Mouse (Mus musculus) hindbrain, embryonic 13.5 days (tissue): ENCODE results near the gene Akap10. TPM values are rescaled to one million over a fixed set of nuclear protein-coding genes. Genes with fewer than 3 reads are reported as not detected.
"Not testable (repeated sequence)": the region's sequence is repeated elsewhere in the genome, so short reads cannot be mapped to it uniquely, and the experiment has no call there.

Experiments
- ATAC-seq: fragments of 200-750 bp; cut with Nextera tagmentation; 2 replicates; pipeline ENCODE4 v1.8.0; 2017; ENCODE audit warnings: moderate TSS enrichment; ENCODE audit not compliant: low FRiP score
- H3K27ac ChIP-seq: fragments of 300-500 bp; sonication (generic); 2 replicates; pipeline ENCODE4 v1.5.1; 2015; ENCODE audit warnings: inconsistent platforms, mild to moderate bottlenecking, moderate library complexity
- H3K27me3 ChIP-seq: fragments of 300-500 bp; sonication (generic); 2 replicates; pipeline ENCODE4 v1.6.1; 2015; ENCODE audit warnings: mild to moderate bottlenecking, inconsistent platforms
- H3K36me3 ChIP-seq: fragments of 300-500 bp; sonication (generic); 2 replicates; pipeline ENCODE4 v1.6.1; 2015; ENCODE audit warnings: mild to moderate bottlenecking, inconsistent platforms
- H3K4me1 ChIP-seq: fragments of 300-500 bp; sonication (generic); replicated peaks from 2 replicates; pipeline ENCODE4 v1.6.1; 2015; ENCODE audit warnings: inconsistent platforms
- H3K4me2 ChIP-seq: fragments of 300-500 bp; sonication (generic); 2 replicates; pipeline ENCODE4 v1.6.1; 2015; ENCODE audit warnings: inconsistent platforms, mild to moderate bottlenecking, moderate library complexity
- H3K4me3 ChIP-seq: fragments of 300-500 bp; sonication (generic); 2 replicates; pipeline ENCODE4 v1.5.1; 2015; ENCODE audit warnings: mild to moderate bottlenecking, inconsistent platforms
- H3K9ac ChIP-seq: fragments of 300-500 bp; sonication (generic); 2 replicates; pipeline ENCODE4 v1.6.1; 2015; ENCODE audit warnings: mild to moderate bottlenecking, inconsistent platforms
- H3K9me3 ChIP-seq: fragments of 300-500 bp; sonication (generic); 2 replicates; pipeline ENCODE4 v1.6.1; 2016; ENCODE audit warnings: inconsistent platforms
- WGBS: fragments of 180-500 bp; shearing (Covaris S2); methylation state at CpG from one replicate; pipeline ENCODE4 v1.1.7; 2015; 5-methylcytosine and 5-hydroxymethylcytosine counted together
- polyA plus RNA-seq: library from polyadenylated mRNA; unstranded; fragments of >200 nt; fragmentation: Nextera tagmentation; extraction: Ambion mirVana; gene quantifications from 2 replicates; pipeline ENCODE4 v1.2.1, GENCODE M21; 2015

Gene Akap10
- 14.1 and 14.4 TPM in 2 replicates for polyA plus RNA-seq

DNA sequence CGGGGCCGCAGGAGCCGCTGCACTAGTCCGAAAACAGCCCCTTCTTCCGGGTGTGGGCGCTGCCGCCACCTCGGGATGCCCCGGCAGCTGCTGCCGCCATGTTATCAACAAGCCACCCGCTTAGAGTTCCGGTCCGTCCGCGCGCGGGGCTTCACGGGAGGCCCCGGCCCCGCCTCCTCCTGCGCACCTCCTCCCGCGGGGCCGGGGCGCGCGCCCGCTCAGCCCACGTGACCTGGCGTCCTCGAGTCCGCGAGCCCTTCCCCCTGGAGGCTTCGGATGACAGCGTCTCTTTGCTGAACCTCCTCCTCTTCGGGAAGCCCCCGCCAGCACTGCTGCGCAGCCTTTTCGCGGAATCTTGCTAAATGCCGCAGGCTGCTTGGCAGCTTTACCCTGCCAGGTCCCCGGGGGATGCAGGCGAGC lies at the start of gene Akap10:
Gene Akap10, minus strand, starts transcription at position 155 of the 420 bp plus-strand sequence.
- H3K36me3 ChIP-seq = no peaks in the 10 kb centered on the region
- H3K27ac ChIP-seq = peak within 1 kb of the TSS; percentile 98
- ATAC-seq = peak; percentile 93
- H3K4me3 ChIP-seq = peak within 1 kb of the TSS; percentile 96
- H3K4me2 ChIP-seq = peak within 1 kb of the TSS; percentile 72
- H3K9ac ChIP-seq = peak within 1 kb of the TSS; percentile 92
- no peaks in the 10 kb centered on the region for H3K9me3 ChIP-seq
- WGBS = under 1% methylated on average over 43 of the region's 43 CpGs
- peaks cover 19% of the 10 kb centered on the region for H3K4me1 ChIP-seq
- no peaks in the 10 kb centered on the region for H3K27me3 ChIP-seq

DNA sequence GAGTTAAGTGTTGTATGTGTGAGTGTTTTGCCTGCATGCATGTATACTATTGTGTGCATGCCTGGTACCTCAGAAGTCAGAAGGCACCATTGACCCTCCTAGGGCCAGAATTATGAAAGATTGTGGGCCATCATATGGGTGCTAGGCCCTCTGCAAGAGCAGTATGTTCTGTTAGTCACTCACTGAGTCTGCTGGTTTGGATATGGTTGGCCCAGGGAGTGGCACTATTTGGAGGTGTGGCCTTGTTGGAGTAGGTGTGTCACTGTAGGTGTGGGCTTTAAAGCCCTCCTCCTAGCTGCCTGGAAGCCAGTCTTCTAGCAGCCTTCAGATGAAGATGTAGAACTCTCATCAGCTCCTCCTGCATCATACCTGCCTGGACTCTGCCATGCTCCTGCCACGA lies 45.7 kb upstream of the Akap10 start:
- Histone ChIP-seq H3K4me3 (no peak overlapping the region), H3K27me3 (no peaks in the 10 kb centered on the region), H3K4me2 (no peak overlapping the region), H3K4me1 (0 out of 2 replicates have a peak, but pooled peaks cover 6% of the 10 kb centered on the region), H3K9me3 (no peaks in the 10 kb centered on the region), H3K36me3 (no peaks in the 10 kb centered on the region), H3K27ac (no peak overlapping the region), H3K9ac (no peak overlapping the region)
- 88% methylated on average over 1 of the region's 1 CpGs for WGBS
- no peak for ATAC-seq

DNA sequence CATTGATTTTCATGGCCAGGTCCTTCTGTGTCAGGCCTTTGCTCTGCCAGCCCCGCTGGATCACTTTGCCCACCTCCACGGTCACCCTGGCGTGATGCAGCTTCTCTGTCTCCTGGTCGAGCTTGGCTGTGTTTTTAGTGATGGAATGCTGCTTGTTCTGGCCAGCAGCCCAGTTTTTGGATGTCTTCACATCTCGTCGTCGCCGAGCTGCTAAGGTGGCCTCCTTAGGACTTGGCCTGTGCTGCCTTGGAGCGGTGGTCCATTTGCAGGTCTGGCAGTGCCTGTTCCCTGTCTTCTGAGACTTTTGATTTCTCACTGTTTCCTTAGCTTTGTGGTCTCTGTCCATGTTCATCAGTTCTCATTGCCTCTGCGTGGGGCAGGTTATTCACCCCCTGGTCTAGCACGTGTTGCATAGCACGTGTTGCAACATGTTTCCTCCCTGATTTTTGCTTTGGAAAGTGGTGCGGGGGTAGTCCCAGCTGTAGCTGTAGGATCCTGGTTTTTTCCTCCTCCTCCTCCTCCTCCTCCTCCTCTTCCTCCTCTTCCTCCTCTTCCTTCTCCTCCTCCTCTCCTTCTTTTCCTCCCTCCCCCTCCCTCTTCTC lies 44.2 kb upstream of the Akap10 start:
- no peak for ATAC-seq
- Histone ChIP-seq H3K9ac (no peak overlapping the region), H3K4me3 (no peak overlapping the region), H3K4me1 (0 out of 2 replicates have a peak, but pooled peaks cover 6% of the 10 kb centered on the region), H3K4me2 (no peak overlapping the region), H3K27me3 (no peaks in the 10 kb centered on the region), H3K36me3 (no peaks in the 10 kb centered on the region), H3K27ac (no peak overlapping the region), H3K9me3 (no peaks in the 10 kb centered on the region)
- WGBS = 66% methylated on average over 13 of the region's 13 CpGs

DNA sequence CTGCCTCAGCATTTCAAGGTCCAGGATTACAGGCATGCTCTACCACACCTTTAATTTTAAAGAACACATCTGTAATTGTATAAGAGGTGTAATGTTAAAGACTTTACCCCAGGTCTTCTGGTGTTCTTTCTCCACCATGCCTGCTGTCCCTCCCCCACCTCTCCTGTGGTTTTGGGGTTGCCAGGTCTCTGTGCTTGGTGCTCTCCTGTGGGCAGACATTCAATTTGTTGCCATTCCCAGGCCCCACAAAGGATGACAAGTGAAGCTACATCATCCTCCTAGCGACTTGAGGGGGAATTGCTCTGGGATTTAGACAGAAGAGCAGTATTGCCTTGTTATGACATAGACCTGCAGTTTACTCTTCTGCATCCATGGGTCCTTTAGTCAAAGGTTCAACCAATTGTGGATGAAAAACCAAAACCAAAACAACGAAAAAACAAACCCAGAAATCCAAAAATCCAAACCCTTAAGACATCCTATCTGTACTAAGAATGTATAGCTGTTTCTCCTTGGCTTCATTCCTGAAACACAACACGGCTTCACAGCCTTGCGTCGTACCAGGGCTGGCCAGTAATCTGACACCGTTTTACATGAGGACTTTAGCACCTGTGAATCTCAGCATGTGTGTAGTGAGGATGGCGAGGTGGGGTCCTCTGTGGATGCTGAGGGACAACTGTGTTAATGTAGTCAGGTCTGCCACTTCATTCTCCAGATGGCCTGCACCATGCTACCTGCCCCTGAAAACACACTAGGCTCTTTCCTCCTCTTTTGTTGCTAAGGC lies 41.6 kb upstream of the Akap10 start:
- 68% methylated on average over 7 of the region's 7 CpGs for WGBS
- no peaks in the 10 kb centered on the region for H3K36me3 ChIP-seq

DNA sequence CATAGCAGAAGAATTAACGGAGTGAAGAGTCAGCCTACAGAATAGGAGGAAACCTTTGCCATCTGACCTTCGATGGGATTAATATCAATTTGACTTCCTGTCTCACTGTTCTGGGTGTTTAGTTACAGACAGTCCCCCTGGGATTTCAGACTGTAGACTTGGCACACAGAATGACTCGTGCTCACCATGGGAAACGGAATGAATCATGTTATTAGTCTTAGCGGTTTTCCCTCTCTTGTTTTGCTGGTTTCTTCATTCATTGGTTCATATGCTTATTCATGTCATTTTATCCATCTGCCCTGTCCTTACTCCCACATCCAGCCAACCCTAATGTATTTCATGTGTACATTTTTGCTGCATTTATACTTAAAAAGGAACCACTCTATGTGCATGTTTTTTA lies 40.8 kb upstream of the Akap10 start:
- 49% methylated on average over 5 of the region's 5 CpGs for WGBS

More for the DNA sequence above, 41.6 kb upstream of the Akap10 start:
- no peak overlapping the region for H3K9ac ChIP-seq
- no peak overlapping the region for H3K4me2 ChIP-seq
- no peaks in the 10 kb centered on the region for H3K27me3 ChIP-seq
- no peaks in the 10 kb centered on the region for H3K9me3 ChIP-seq
- no peak overlapping the region for H3K27ac ChIP-seq
- H3K4me1 ChIP-seq = no peaks in the 10 kb centered on the region
- ATAC-seq = no peak
- H3K4me3 ChIP-seq = no peak overlapping the region

DNA sequence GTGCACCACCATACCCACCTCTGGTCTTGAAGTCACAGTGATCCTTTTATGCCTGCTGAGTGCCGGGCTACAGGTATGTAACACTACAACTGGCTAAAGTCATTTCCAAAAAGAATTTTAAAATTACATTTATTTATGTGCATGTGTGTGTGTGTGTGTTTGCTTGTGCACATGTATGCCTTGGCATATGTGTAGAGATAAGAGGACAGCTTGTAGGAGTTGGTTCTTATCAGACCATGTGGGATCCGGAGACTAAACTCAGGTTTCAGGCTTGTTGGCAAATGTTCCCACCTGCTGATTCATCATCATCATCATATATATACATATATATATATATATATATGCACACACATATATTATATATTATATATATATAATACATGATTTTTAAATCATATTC lies 38.8 kb upstream of the Akap10 start:
- Histone ChIP-seq H3K27ac (no peak overlapping the region), H3K27me3 (0 out of 2 replicates have a peak, but pooled peaks cover 4% of the 10 kb centered on the region), H3K4me3 (no peak overlapping the region), H3K9me3 (no peaks in the 10 kb centered on the region), H3K4me1 (no peaks in the 10 kb centered on the region), H3K4me2 (no peak overlapping the region), H3K9ac (no peak overlapping the region), H3K36me3 (no peaks in the 10 kb centered on the region)
- WGBS = 99% methylated on average over 2 of the region's 2 CpGs
- no peak for ATAC-seq

More for the DNA sequence above, 40.8 kb upstream of the Akap10 start:
- no peak overlapping the region for H3K27ac ChIP-seq
- no peaks in the 10 kb centered on the region for H3K36me3 ChIP-seq
- no peaks in the 10 kb centered on the region for H3K4me1 ChIP-seq
- no peak overlapping the region for H3K4me2 ChIP-seq
- no peaks in the 10 kb centered on the region for H3K27me3 ChIP-seq
- H3K9me3 ChIP-seq = no peaks in the 10 kb centered on the region
- H3K4me3 ChIP-seq = no peak overlapping the region
- no peak overlapping the region for H3K9ac ChIP-seq
- no peak for ATAC-seq

DNA sequence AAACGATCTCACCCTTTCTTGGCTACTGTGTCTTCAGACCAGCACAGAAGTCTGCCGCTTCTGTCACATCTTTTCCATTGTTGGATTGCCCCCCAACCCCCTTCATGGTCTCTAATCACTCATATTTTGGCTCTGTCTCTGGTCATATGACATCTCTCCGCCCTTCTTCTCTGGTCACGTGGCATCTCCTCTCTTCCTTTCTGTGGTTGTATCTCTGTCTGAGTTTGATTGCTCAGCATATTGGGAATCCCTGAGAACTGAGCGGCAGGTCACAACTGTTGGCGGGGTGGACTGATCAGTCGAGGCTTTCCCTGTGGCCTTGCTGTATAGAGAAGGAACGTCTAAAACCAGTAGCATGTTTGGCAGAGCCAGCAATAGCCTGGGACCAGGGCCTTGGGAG lies 37.0 kb upstream of the Akap10 start:
- H3K27ac ChIP-seq = no peak overlapping the region
- WGBS = 87% methylated on average over 8 of the region's 8 CpGs
- H3K4me2 ChIP-seq = no peak overlapping the region
- H3K9ac ChIP-seq = no peak overlapping the region
- 0 out of 2 replicates have a peak, but pooled peaks cover 4% of the 10 kb centered on the region for H3K27me3 ChIP-seq
- no peak for ATAC-seq
- H3K4me1 ChIP-seq = no peaks in the 10 kb centered on the region
- H3K9me3 ChIP-seq = no peaks in the 10 kb centered on the region
- H3K36me3 ChIP-seq = no peaks in the 10 kb centered on the region
- H3K4me3 ChIP-seq = no peak overlapping the region

DNA sequence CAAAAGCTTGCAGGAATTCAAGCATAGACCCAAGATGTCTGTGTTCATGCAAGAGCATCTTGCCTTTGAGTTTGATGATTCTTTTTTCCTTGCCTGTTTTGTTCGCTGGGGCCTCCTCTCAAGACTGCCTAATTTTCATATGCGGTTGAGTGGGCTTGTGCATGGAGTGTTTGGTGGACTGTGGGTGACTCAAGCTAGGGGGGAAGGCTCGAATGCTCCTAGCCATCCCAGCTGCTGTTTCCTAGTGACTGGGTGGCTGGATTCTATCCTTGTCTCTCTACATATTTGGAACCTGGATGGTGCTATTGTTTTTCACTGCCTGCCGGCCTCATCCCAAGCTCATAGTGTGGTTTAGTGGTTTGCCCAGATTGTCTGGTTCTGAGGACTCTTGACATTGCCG lies 34.6 kb upstream of the Akap10 start:
- Histone ChIP-seq H3K4me1 (no peaks in the 10 kb centered on the region), H3K36me3 (no peaks in the 10 kb centered on the region), H3K27me3 (0 out of 2 replicates have a peak, but pooled peaks cover 4% of the 10 kb centered on the region), H3K9ac (no peak overlapping the region), H3K9me3 (no peaks in the 10 kb centered on the region), H3K4me2 (no peak overlapping the region), H3K4me3 (no peak overlapping the region), H3K27ac (no peak overlapping the region)
- ATAC-seq = no peak
- WGBS = 91% methylated on average over 5 of the region's 5 CpGs

DNA sequence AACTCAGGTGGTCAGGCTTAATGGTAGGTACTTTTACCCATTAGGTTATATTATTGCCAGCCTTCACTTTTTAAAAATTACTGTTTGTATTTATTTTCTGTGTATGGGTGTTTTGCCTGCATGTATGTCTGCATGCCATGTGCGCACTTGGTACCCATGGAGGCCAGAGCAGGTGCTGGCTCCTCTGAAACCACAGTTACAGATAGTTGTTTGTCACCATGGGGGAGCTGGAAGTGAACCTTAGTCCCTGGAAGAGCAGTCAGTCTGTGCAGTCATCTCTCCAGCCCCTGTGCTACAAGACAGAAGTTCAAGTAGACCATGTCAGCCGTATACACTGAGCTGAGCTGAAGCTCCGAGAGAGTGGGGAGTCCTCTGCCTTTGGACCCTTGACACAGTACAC lies 33.1 kb upstream of the Akap10 start:
- WGBS = 87% methylated on average over 3 of the region's 3 CpGs
- no peak overlapping the region for H3K9ac ChIP-seq
- ATAC-seq = no peak
- H3K27me3 ChIP-seq = peaks cover 12% of the 10 kb centered on the region
- no peak overlapping the region for H3K4me2 ChIP-seq
- no peaks in the 10 kb centered on the region for H3K36me3 ChIP-seq
- H3K4me1 ChIP-seq = no peaks in the 10 kb centered on the region
- H3K27ac ChIP-seq = no peak overlapping the region
- H3K4me3 ChIP-seq = no peak overlapping the region
- H3K9me3 ChIP-seq = no peaks in the 10 kb centered on the region

DNA sequence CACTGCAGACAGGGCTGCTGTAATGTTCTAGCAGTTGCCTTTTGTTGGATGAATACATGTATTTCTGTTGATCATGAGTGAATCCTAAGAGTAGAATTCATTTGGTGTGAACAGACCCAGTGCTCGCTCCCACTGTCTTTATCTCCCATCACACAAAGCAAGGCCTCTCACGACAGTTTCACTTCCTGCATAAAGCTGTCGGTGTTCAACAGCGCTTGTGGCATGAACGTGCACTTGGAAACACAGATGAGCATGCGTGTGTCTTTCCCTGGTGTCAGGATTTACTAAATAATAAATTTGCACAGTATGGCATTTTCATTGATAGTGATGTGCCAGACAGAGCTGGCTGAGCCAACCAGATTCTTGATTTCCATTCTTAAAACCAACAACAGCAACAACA lies 32.6 kb upstream of the Akap10 start:
- no peak for ATAC-seq
- Histone ChIP-seq H3K9ac (no peak overlapping the region), H3K4me3 (no peak overlapping the region), H3K36me3 (no peaks in the 10 kb centered on the region), H3K27me3 (peaks cover 17% of the 10 kb centered on the region), H3K4me1 (peaks cover 2% of the 10 kb centered on the region; the same call in 1 of the 2 replicates), H3K4me2 (no peak overlapping the region), H3K27ac (no peak overlapping the region), H3K9me3 (no peaks in the 10 kb centered on the region)
- 83% methylated on average over 6 of the region's 6 CpGs for WGBS

DNA sequence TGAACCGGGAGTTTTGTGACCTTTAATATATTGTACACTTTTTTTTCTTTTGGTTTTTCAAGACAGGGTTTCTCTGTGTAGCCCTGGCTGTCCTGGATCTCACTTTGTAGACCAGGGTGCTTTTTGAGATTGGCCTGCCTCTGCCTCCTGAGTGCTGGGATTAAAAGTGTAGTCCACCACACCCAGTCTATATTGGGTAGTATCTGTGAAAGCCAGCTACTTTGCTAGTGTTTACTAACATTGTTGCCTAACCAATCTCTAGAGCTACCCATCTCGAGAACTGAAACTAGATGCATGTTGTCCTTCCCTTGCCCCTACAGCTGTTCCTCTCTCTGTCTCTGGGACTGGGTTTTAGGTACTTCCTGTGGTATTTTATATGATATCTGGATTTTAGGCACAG lies 30.0 kb upstream of the Akap10 start:
- Histone ChIP-seq H3K9me3 (no peaks in the 10 kb centered on the region), H3K9ac (no peak overlapping the region), H3K27me3 (peaks cover 26% of the 10 kb centered on the region), H3K4me1 (peaks cover 8% of the 10 kb centered on the region), H3K36me3 (no peaks in the 10 kb centered on the region), H3K4me2 (no peak overlapping the region), H3K4me3 (no peak overlapping the region), H3K27ac (no peak overlapping the region)
- WGBS = 85% methylated on average over 2 of the region's 2 CpGs
- no peak for ATAC-seq

DNA sequence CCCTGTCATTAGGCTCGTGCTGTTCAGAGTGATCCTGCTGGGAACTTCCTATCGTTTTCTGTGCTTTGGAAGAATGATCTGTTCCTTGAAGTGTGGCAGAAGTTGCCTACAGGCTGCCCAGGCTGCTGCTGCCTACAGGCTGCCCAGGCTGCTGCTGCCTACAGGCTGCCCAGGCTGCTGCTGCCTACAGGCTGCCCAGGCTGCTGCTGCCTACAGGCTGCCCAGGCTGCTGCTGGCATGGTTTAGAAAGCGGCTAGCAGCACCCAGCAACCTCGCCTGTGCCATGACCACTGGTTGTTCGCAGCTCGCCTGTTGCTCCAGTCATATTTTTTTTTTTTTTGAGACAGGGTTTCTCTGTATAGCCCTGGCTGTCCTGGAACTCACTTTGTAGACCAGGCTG lies 28.7 kb upstream of the Akap10 start:
- not testable (repeated sequence) for ATAC-seq
- WGBS = 57% methylated on average over 6 of the region's 6 CpGs

More for the DNA sequence above, 28.7 kb upstream of the Akap10 start:
- not testable (repeated sequence) for H3K4me2 ChIP-seq, H3K9ac ChIP-seq, H3K4me1 ChIP-seq, H3K4me3 ChIP-seq, H3K9me3 ChIP-seq, H3K27ac ChIP-seq, H3K36me3 ChIP-seq
- H3K27me3 ChIP-seq = peaks cover 22% of the 10 kb centered on the region
